Mouse (Mus musculus) common myeloid progenitor, adult 5-6 weeks (primary cell): ENCODE measurements around the gene S100a7a. TPM values are rescaled to one million over a fixed set of nuclear protein-coding genes. Genes with fewer than 3 reads are reported as not detected.

ENCODE experiments used
- ATAC-seq: replicated peaks from 2 replicates; pipeline ENCODE4 v1.8.0; 2016; ENCODE audit warnings: low read depth, mild to moderate bottlenecking, moderate TSS enrichment, inconsistent platforms; ENCODE audit not compliant: poor library complexity, severe bottlenecking
- total RNA-seq: library from RNA; stranded (forward); fragments of 200-1000, 187-1606 nt; gene quantifications from 2 replicates; pipeline ENCODE4 v1.2.3, GENCODE M21; 2017

S100a7a gene
- total RNA-seq, 1 experiment from 2014 or later = not detected

DNA sequence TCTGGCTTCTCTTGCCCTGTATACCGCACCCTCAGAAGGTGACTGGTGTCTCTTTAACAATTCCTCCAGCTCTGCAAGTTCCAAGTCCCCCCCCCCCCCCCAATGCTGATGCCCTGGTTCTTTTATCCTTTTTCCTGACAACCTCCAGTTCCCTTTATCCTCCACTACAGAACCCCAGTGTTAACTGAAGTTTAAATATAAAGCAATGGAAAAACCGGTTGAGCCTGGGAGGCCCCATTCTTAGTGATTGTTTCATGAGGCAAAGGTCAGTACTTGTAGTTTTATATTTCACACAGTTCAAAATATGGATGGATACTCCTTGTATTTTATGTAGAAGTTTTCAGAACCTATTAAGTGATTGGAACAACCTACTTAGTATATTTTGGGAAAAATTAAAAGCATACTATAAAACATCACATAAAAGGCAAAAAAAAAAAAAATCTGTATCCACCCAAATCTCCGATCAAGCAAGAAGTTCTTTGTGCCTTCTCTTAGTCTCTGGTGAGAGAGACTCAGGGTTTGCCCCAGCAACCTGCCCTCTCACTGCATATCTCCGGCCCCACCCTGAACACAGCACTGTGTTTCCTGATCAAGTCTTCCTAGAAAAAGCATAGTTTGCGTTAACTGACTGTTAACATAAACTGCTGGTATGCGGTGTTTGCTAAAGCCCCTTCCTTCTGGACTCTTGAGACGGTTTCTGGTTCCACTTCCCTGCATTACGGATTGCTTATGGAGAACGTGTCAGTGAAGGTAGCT lies 27.4 kb upstream of the S100a7a start:
- ATAC-seq = no peak

DNA sequence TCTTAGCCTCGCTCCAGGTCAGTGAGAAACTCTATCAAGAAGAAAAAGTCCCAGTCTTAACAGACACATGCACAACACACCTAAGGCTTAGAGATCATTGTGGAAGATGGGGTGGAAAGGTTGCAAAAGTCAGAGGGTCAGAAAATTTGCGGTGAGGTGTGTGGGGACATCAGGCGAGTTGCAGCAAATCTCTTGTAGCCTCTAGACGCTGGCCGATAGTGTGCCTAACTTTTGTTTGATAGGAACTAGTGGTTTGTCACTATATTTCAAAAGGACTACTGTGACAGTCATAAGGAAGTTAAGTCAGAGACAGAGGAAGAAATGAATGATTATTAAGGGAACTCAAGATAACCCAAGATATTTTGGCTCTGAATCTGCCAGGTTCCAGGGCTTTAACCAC lies 26.5 kb upstream of the S100a7a start:
- ATAC-seq = no peak

DNA sequence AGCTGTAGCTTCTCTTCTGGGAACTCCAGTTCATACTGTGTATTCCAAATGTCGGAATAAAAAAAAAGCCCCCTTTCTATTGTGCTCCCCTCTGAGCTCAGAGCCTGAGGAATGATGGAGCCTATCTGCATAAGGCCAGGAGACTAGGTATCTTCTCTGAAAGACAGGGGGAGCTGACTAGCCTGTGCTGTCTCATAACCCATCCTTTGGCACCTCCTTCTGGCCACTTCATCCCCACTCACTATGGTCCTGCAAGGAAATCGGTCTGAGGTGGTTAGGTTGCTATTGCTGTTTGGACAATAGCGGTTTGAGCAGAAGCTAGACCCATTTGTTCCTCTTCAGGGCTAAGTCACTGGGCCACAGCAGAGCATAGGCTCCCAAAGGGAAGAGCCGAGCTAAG lies 26.0 kb upstream of the S100a7a start:
- ATAC-seq = peak; percentile 75

DNA sequence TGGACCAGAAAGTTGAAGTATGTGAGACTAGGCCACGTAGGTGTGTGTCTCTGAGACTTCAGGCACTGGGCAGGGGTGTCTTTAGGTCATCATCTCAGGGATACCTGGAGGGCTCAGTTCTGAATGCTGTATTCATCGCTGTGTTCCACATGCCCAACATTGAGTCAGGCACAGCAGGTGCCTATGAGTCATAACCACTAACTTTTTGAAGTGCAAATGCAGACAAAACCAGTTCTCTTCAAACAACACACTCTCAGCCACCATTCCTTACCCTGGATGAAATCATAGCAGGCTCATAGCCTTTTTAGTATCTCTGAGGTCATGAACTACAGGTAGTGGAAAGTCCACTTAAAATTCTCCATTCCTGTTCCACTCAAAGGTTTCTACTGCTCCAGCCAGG lies 24.5 kb upstream of the S100a7a start:
- no peak for ATAC-seq

DNA sequence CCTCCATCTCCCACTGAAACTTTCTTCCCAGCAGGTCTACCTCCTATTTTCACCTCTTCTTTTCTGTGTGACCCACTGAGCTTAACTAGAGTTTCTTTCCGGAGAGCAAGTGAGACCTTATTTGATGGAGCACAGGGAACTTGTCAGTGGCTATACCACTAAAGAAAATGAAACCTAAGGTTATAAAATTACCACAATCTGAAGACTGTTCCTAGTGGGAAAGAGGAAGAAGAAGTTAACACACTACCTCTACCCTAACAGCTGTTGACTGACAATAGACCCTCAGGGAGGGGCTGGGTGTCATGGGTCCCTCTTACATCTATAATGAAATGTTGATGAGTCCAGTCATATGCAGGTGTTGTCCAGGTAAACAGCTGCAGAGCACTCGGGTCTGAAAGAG lies 21.8 kb upstream of the S100a7a start:
- ATAC-seq = peak; percentile 69

DNA sequence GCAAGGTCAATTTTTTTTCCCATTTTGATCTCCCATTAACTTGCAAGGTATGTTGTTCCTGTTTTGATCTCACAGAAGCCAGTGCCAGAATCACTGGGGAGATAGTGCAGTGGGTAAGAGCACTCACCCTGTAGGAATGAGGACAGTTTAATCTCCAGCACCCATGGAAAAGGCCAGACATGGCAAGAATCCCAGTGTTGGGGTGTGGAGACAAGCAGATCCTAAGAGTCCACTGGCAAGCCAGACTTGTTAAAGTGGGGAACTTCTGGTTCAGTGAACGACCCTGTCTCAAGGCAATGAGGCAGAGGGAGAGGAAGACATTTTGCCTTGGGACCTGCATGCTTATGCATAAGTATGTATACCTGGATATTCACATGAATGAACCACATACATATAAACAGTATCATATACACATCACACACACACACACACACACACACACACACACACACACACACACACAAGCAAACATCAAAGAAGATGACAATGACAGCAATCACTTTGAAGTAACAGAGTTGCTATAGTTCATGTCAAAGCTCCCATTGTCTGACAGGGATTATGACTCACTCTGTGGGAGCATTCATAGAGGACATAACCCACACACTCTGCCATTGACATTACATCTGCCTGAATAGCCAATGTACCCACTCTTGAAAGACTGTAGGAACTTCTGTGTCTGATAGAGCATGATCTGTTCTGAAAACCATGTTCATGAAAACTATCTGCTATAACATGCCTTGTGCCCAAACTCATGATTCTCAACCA lies 15.1 kb upstream of the S100a7a start:
- no peak for ATAC-seq

DNA sequence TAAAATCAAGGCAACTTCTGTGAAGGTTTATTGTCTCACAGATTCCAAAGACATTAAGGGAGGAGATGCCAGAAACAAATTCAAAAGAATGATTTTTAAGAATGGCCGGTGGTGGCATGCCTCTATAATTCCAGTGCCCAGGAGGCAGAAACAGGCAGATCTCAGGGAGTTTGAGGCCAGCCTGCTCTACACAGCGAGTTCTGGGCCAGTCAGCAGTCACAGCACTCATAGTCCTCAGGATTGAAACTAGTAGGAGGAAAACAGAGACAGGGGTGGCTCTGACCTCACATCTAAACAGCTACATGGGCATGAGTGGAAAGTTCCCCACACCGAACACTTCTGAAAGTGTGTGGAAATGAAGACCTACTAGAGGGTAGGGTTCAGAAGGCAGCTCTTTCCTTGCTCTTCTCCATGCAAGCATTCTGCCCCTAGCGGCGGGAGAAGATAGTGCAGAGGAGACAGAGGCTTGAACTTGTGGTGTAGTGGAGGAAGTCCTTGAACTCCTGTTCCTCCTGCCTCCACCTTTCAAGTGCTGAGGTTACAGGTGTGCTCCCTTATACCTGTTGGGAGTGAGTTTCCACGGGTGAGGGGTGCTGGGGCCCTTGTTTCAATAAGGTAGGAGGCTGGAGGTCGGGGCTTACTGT lies 14.2 kb upstream of the S100a7a start:
- peak; percentile 93 for ATAC-seq

DNA sequence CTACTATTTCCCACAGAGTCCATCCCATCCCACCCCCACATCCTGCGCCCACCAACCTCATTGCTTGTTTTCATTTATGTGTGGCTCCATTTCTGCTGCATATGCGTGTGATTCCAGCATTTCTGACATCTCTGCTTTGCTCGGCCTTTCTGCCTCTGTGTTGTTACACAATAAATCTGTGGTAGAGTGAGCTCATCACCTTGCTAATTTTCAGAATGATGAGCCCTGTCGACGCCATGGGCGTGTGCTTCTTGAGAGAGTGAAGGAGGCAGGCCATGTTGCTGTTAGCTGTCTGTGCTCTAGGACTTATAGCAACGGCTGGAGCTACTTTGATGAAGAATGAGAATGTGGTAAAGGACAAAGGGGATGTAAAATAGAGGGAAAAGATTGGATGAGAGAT lies 12.8 kb upstream of the S100a7a start:
- ATAC-seq = no peak

DNA sequence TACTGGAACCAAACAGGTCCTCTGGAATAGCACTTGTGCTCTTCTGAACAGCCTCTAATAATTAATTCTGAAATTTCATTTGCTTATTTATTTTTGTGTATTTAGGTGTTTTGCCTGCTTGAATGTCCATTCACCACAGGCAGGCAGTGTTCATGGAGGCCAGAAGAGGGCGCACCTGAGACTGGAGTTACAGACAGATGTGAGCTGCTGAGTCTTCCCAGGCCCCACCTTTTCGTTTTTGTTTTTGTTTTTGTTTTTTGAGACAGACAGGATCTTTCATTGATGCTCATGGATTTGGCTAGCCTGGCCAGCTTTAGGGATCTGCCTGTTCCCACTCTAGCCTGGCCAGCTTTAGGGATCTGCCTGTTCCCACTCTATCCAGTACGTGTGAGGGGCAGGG lies 9.6 kb upstream of the S100a7a start:
- peak; percentile 61; the same call in 1 of the 2 replicates for ATAC-seq

DNA sequence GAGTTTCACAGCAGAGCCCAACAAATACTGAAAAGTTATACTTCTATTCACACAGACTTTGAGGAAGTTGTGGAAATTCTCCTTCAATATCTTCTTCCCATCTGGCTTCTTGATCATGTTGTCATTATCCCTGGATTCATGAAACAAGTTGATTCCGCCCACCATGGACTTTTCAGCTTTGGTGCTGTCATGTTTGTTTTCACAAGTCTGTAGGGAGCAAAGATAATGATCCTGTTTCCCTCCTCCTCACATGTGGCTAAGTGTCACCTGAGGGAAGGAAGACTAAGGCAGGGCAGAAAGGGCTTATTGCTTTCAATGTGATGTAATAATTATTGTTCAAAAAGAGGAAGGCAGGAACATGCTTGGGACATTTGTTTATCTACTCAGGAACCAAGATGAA lies 6.5 kb upstream of the S100a7a start:
- ATAC-seq = no peak

DNA sequence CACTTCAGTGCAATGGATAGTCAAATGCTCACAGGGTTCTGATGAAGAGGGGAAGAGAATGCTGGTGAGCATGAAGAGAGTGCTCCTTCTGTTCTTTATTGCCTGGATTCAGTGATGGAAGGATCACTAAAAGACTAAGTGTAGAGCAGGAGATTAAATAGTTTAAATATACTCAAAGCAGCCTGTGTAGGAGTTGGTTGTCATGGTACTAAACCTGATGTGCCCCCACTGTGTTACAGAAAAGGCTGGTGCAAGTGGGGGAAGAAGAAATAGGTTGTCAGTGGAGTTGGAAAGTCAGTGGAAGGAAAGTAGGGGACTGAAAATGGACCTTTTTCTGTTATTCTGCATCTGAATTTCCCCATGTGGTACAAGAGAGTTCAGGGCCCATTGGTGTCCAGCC lies 4.8 kb upstream of the S100a7a start:
- ATAC-seq = no peak

DNA sequence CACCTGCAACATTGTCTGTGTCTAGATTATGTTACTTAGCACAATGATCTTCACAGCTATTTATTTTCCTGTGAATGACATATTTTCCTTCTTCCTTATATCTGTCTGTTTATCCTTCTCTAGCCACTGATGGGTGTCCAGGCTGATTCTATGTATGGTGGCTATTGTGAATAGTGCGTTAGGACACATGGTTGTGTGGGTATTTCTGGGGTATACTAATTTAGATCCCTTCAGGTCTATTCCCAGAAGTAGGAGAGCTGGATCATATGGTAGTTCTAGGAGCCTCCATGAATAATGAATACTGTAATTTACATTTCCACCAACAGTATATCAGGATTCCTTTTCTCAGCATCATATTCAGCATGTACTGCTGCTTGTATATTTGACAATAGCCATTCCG lies 4.0 kb upstream of the S100a7a start:
- ATAC-seq = no peak

DNA sequence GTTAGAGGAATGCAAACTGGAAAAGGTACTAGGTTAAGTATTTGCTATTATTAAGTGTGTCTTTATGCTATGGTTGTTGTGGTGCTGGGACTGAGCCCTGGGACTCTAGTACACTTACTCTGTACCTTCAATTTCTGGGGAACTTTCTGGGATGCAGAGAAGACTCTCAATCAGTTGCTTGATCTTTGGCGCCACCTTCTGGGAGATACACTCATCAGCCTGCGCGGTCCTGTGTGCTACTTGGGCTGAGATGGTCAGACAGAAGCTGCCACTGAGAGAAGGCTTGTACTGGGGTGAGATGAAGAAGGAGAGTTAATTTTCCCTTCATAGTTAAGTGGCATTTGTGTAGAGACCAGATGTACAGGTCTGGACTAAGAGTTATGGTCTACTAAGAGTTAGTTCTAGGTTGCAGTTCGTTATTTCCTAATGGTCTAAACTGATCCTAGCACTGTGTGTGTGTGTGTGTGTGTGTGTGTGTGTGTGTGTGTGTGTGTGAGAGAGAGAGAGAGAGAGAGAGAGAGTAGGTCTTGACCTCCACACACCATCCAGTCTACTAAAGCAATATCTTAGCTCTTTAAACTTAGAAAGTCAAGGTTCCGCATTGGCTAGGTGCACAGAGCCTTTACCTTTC lies 824 bp upstream of the S100a7a start:
- ATAC-seq = peak; percentile 77

DNA sequence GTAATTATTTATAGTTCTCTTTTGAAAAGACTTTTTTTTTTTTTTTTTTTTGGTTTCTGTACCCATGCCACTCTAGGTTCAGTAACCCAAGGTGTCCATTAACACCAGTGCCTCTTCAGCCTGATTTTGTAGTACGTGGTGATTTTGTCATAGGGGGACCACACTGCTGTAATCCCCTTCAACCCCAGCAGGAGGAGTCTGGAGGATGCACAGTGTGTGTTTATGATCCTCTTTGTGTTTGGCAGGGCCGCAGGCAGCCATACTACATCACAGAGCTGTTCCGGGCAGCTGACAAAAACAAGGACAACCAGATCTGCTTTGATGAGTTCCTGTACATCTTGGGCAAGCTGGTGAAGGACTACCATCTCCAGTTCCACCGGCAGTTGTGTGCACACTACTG lies 3.6 kb downstream of the S100a7a start:
- peak; percentile 62; the same call in 1 of the 2 replicates for ATAC-seq

DNA sequence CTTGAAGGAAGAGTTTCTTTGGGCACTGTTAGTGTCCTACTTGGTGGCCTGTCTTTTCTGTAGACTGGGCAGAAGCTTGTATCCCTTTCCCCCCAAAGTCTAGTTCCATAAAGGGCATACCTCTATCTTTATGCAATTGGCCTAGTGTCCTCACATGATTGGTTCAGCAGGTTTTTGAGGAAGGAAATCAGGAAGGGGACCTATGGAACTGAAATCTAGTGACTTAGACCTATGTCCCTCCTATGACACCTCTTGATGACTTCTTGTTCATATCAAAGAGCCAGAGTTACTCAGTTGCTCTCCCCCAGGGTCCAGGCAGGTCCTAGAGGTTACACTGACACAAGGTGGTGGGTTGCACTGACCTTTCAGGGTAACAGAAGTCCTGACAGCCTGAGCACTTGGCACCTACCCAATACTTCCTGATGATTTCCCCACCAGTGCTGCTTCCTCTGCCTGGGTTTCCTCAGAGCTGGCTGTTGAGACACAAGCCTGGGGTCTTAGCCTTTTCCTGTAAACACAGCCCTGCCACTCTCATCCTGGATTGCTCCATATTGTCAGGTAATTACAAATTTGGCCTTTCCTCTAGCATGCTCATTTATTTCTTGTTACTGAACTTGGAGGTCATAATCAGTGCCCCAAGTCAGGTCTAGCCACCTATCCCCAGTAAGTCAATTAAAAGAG lies 5.7 kb downstream of the S100a7a start:
- ATAC-seq = no peak

DNA sequence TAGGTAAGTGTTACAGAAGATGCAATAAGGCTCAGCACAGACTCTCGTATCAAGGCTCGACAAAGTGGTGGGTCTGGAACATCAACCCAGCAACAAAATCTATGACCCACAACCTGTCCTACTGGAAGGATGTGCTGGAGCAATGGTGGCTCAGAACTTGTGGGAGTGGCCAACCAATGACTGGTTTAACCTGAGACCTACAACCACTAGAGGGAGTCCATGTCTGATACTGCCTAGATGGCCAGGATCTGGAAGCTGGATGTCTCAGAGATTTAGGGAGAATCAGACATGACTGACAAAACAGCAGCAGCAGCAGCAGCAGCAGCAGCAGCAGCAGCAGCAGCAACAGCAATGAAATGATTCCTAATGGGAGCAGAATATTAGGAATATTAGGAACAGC lies 10.4 kb downstream of the S100a7a start:
- peak; percentile 65; the same call in 1 of the 2 replicates for ATAC-seq

DNA sequence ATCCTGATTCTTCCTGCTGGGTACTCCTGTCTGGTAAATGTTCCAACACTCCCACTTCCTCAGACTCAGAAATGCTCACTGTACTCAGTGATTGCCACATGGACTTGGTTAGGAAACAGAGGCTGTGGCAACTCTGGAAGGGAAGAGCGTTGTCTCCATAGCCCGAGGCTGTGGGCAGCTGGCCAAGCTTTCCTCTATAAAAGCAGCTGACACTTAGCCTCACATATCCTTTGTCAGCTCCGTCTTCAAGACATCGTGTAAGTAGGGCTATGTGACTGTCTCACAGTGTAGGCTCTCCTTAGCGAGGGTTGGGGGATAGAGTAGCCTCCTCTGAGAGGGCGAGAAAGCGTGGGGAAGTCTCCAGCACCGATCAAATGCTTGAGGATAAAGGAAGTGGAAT lies 15.0 kb downstream of the S100a7a start, which contains the start of gene S100a8:
Gene S100a8 (plus strand): TSS at position 133 of the 400 bp plus-strand sequence.
- ATAC-seq = peak; percentile 57; the same call in 1 of the 2 replicates

DNA sequence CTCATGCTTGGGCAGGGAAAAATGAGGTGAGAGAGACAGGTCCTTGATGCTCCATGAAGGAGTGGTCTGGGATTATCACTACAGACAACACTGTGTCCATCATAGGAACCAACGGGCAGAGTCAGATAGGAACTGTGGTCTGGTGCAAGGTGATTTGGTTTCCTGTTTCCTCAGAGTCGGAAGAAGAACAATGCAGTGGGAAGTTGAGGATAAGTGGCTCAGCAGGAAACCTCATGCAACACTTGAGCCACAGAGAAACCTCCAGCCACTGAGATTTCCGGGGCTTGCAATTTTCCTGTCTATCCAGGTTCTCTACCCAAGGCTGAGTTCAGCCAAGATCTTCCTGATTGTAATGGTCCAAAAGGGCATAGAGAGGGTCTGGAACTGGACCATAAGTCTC lies 24.8 kb downstream of the S100a7a start:
- peak; percentile 45 for ATAC-seq

DNA sequence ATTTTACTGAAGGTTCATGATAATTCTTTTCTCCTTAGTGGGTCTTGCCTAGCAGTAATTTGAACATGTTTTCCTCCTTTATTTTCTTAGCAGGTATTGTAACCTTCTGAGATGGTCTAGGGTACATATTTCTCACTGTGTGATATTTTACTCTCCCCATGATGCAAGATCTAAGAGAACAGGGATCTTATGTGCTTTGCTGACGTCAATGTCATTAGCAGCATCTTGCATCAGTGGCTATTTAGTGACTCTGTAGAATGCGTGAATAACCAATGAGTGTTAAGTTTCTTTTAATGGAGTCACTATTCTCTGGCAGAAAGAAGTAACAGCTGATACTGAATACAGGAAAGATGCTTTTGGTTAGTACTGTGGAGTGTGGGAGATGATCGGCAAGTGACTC lies 30.1 kb downstream of the S100a7a start:
- no peak for ATAC-seq

DNA sequence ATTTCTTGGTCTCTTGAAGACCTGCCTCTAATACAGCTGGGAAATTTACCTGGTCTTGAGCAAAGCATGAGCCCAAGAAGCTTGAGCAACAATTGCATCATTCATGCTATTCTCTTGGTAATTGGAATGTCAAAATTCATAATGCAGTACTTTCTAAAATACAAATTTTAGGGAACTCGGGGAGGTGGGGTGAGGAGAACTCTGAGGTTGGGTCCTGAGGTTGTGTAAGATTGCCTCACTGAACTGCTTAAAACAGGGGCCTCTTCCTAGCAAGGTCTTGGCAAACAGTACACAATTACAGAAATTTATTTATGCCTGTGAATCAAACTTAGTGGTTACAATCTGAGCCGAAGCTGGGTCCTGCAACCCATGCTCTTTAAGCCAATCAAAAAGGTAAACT lies 33.0 kb downstream of the S100a7a start:
- ATAC-seq = peak; percentile 32; the same call in 1 of the 2 replicates
